Mouse (Mus musculus) CH12.LX (cell line): ENCODE results near the gene Plcb1.
A peak's percentile ranks its signal among the peaks of the same experiment; 100 is the strongest.

ENCODE experiments used
- CTCF ChIP-seq, 2 experiments: IDR thresholded peaks in 1 of 2; conservative IDR thresholded peaks in 1 of 2; 2 replicates each; pipeline ENCODE4 v1.5.1; 2011 to 2012; ENCODE audit warnings: low read depth in 2 of 2, low read length in 2 of 2, improper control_type of control experiment in 1 of 2, inconsistent platforms in 1 of 2, mild to moderate bottlenecking in 1 of 2, moderate library complexity in 1 of 2
- EP300 ChIP-seq: IDR thresholded peaks from 2 replicates; pipeline ENCODE4 v1.6.1; 2011; ENCODE audit warnings: low read length, improper control_type of control experiment
- MAFK ChIP-seq: IDR thresholded peaks from 2 replicates; pipeline ENCODE4 v1.6.1; 2011; ENCODE audit warnings: low read length, improper control_type of control experiment; ENCODE audit not compliant: insufficient replicate concordance
- POLR2A ChIP-seq: IDR thresholded peaks from 2 replicates; pipeline ENCODE4 v1.6.1; 2011; ENCODE audit warnings: low read depth, mild to moderate bottlenecking, improper control_type of control experiment, low read length

GRCm38 (mm10) chr2:135328756-135329155 is 542.9 kb downstream of the Plcb1 start:
- no peak for TF ChIP-seq EP300
- peak in 1 of 2 experiments; percentile 51; a peak in 2 of 4 replicates for TF ChIP-seq CTCF (conservative IDR thresholded peaks at IDR 0.05 in 1 of 2, IDR thresholded peaks at IDR 0.05 in 1 of 2; ENCODE audit: low read depth in 2 of 2, low read length in 2 of 2)
- no peak for TF ChIP-seq MAFK
- TF ChIP-seq POLR2A = no peak
